Mouse (Mus musculus) embryonic facial prominence, embryonic 11.5 days (tissue): ENCODE measurements around the gene Dnajb5. TPM values are rescaled to one million over a fixed set of nuclear protein-coding genes. Genes with fewer than 3 reads are reported as not detected.

Source experiments
- ATAC-seq: fragments of 200-750 bp; cut with Nextera tagmentation; replicated peaks from 2 replicates; pipeline ENCODE4 v1.8.0; 2017; ENCODE audit warnings: low read depth; ENCODE audit not compliant: insufficient number of reproducible peaks, low FRiP score, low TSS enrichment
- DNase-seq: peaks from one replicate; pipeline ENCODE4 v3.0.0-alpha.2; 2015; ENCODE audit warnings: low spot score
- H3K27ac ChIP-seq: fragments of 300-500 bp; sonication (generic); replicated peaks from 2 replicates; pipeline ENCODE4 v1.5.1; 2014; ENCODE audit warnings: mild to moderate bottlenecking, low read depth, low read length, control low read depth
- H3K27me3 ChIP-seq: fragments of 300-500 bp; sonication (generic); 2 replicates; pipeline ENCODE4 v1.6.1; 2014; ENCODE audit warnings: mild to moderate bottlenecking, low read length, moderate library complexity, mixed read lengths; ENCODE audit not compliant: control insufficient read depth, insufficient read depth
- H3K36me3 ChIP-seq: fragments of 300-500 bp; sonication (generic); replicated peaks from 2 replicates; pipeline ENCODE4 v1.6.1; 2014; ENCODE audit warnings: low read depth, mild to moderate bottlenecking, low read length, moderate library complexity, mixed read lengths; ENCODE audit not compliant: control insufficient read depth, insufficient read depth
- H3K4me1 ChIP-seq: fragments of 300-500 bp; sonication (generic); 2 replicates; pipeline ENCODE4 v1.6.1; 2014; ENCODE audit warnings: low read length, mixed read lengths; ENCODE audit not compliant: control insufficient read depth, insufficient read depth
- H3K4me2 ChIP-seq: fragments of 300-500 bp; sonication (generic); 2 replicates; pipeline ENCODE4 v1.6.1; 2014; ENCODE audit warnings: low read depth, mild to moderate bottlenecking, control low read depth, low read length, moderate library complexity
- H3K4me3 ChIP-seq: fragments of 300-500 bp; sonication (generic); 2 replicates; pipeline ENCODE4 v1.5.1; 2014; ENCODE audit warnings: low read depth, low read length, control low read depth
- H3K9ac ChIP-seq: fragments of 300-500 bp; sonication (generic); replicated peaks from 2 replicates; pipeline ENCODE4 v1.6.1; 2014; ENCODE audit warnings: mild to moderate bottlenecking, control low read depth, low read length
- H3K9me3 ChIP-seq: fragments of 300-500 bp; sonication (generic); replicated peaks from 2 replicates; pipeline ENCODE4 v1.6.1; 2016; ENCODE audit warnings: mild to moderate bottlenecking, low read length, inconsistent platforms, mixed read lengths; ENCODE audit not compliant: control insufficient read depth
- WGBS: fragments of 180-500 bp; shearing (Covaris S2); extraction: QIAGEN DNeasy Blood & Tissue Kit; methylation state at CpG from one replicate; pipeline ENCODE4 v1.1.7; 2014; 5-methylcytosine and 5-hydroxymethylcytosine counted together
- polyA plus RNA-seq: library from polyadenylated mRNA; unstranded; fragments of >200 nt; fragmentation: Nextera tagmentation; extraction: Ambion mirVana; gene quantifications from 2 replicates; pipeline ENCODE4 v1.2.1, GENCODE M21; 2014

Dnajb5 gene
- polyA plus RNA-seq, 1 experiment from 2014 or later: 8.6 TPM

DNA sequence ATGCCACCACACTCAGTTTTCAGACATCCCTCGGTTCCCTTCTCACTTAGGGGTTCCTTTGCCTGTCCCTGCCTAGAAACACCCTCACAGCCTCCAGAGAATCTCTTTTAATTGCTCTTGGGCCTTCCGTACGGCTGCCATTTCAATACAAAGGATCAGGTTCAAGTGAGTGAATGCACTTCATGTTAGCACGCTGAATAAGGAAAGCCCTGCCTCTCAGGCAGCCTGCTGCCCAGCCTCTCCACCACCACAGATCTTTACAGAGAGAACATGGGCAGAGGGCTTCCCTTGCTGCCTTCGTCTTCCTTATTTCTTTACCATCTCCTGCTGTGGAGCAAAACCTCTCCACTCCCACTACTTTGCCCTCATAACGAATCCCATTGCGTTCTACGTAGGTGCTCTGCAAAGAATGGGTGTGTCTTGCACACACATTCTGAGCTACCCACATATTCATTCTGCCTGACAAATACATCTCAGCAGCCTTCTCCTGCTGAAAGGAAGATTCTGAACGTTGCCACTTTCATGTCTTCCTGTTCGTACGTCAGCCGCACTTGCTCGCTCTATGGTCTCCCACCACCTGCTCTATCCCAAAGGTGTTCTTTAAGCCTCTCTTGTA is 25.4 kb upstream of the Dnajb5 start:
- Histone ChIP-seq H3K9ac (no peak overlapping the region), H3K36me3 (no peaks in the 10 kb centered on the region), H3K4me3 (no peak overlapping the region), H3K4me1 (no peaks in the 10 kb centered on the region), H3K9me3 (no peaks in the 10 kb centered on the region), H3K27me3 (0 out of 2 replicates have a peak, but pooled peaks cover 2% of the 10 kb centered on the region), H3K4me2 (no peak overlapping the region), H3K27ac (no peak overlapping the region)
- 77% methylated on average over 13 of the region's 13 CpGs for WGBS
- ATAC-seq (no peak), DNase-seq (no peak)

GRCm38 (mm10) chr4:42928209-42928608 is 21.4 kb upstream of the Dnajb5 start:
- ATAC-seq: no peak
- H3K9me3 ChIP-seq: no peaks in the 10 kb centered on the region
- no peak for DNase-seq

DNA sequence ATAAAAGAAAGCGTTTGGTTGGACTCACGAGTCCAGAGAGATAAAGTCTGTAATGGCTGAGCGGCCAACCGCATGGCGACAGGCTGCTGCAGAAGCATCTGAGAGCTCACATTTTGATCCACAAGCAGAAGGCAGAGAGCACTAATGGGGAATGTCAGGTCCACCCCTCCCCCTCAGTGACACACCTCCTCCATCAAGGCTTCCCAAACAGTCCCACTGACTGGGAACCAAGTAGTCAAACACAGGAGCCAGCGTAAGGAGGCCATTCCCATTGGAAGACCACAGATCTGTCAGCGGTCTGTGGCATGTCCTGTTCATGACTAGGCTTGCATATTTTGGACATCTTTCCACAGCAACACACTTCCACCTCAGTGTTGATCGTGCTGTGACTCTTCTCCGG is 20.7 kb upstream of the Dnajb5 start:
- H3K4me1 ChIP-seq: no peaks in the 10 kb centered on the region
- no peaks in the 10 kb centered on the region for H3K36me3 ChIP-seq
- no peaks in the 10 kb centered on the region for H3K9me3 ChIP-seq
- H3K27ac ChIP-seq: no peak overlapping the region
- WGBS: 92% methylated on average over 9 of the region's 9 CpGs
- no peak overlapping the region for H3K9ac ChIP-seq
- no peak for ATAC-seq
- H3K4me3 ChIP-seq: no peak overlapping the region
- no peak for DNase-seq
- 0 out of 2 replicates have a peak, but pooled peaks cover 2% of the 10 kb centered on the region for H3K27me3 ChIP-seq
- H3K4me2 ChIP-seq: no peak overlapping the region

More at GRCm38 (mm10) chr4:42928209-42928608, 21.4 kb upstream of the Dnajb5 start:
- Histone ChIP-seq H3K9ac (no peak overlapping the region), H3K27me3 (0 out of 2 replicates have a peak, but pooled peaks cover 2% of the 10 kb centered on the region), H3K4me3 (no peak overlapping the region), H3K4me1 (no peaks in the 10 kb centered on the region), H3K36me3 (no peaks in the 10 kb centered on the region), H3K27ac (no peak overlapping the region), H3K4me2 (no peak overlapping the region)
- 81% methylated on average over 5 of the region's 5 CpGs for WGBS

- no peak for ATAC-seq
- Histone ChIP-seq H3K36me3 (no peaks in the 10 kb centered on the region), H3K27me3 (no peaks in the 10 kb centered on the region), H3K27ac (no peak overlapping the region), H3K9me3 (no peaks in the 10 kb centered on the region), H3K4me1 (no peaks in the 10 kb centered on the region), H3K9ac (no peak overlapping the region), H3K4me2 (no peak overlapping the region), H3K4me3 (no peak overlapping the region)
- DNase-seq: no peak
- 67% methylated on average over 8 of the region's 8 CpGs for WGBS
Observed at GRCm38 (mm10) chr4:42932229-42932969, 17.2 kb upstream of the Dnajb5 start.

- DNase-seq (peak; percentile 58), ATAC-seq (no peak)
- H3K27ac ChIP-seq: no peak overlapping the region
- peak overlapping the region; percentile 14 for H3K4me2 ChIP-seq
- H3K36me3 ChIP-seq: no peaks in the 10 kb centered on the region
- WGBS: 13% methylated on average over 22 of the region's 22 CpGs
- no peaks in the 10 kb centered on the region for H3K4me1 ChIP-seq
- H3K9ac ChIP-seq: no peak overlapping the region
- no peak overlapping the region for H3K4me3 ChIP-seq
- H3K27me3 ChIP-seq: no peaks in the 10 kb centered on the region
- no peaks in the 10 kb centered on the region for H3K9me3 ChIP-seq
Observed at GRCm38 (mm10) chr4:42933630-42934029, 16.0 kb upstream of the Dnajb5 start.

- H3K9me3 ChIP-seq: no peaks in the 10 kb centered on the region
- no peak overlapping the region for H3K4me2 ChIP-seq
- 82% methylated on average over 7 of the region's 7 CpGs for WGBS
- no peak overlapping the region for H3K4me3 ChIP-seq
- H3K4me1 ChIP-seq: no peaks in the 10 kb centered on the region
- DNase-seq (no peak), ATAC-seq (no peak)
- H3K36me3 ChIP-seq: no peaks in the 10 kb centered on the region
- H3K9ac ChIP-seq: no peak overlapping the region
- H3K27ac ChIP-seq: no peak overlapping the region
- H3K27me3 ChIP-seq: no peaks in the 10 kb centered on the region
Observed at GRCm38 (mm10) chr4:42941396-42941795, 8.2 kb upstream of the Dnajb5 start.

- WGBS: 78% methylated on average over 5 of the region's 5 CpGs
- Histone ChIP-seq H3K27me3 (no peaks in the 10 kb centered on the region), H3K4me2 (no peak overlapping the region), H3K36me3 (no peaks in the 10 kb centered on the region), H3K9ac (no peak overlapping the region), H3K9me3 (no peaks in the 10 kb centered on the region), H3K4me1 (no peaks in the 10 kb centered on the region), H3K27ac (no peak overlapping the region), H3K4me3 (no peak overlapping the region)
- ATAC-seq: no peak
- DNase-seq: no peak
Observed at GRCm38 (mm10) chr4:42943341-42943740, 6.3 kb upstream of the Dnajb5 start.

DNA sequence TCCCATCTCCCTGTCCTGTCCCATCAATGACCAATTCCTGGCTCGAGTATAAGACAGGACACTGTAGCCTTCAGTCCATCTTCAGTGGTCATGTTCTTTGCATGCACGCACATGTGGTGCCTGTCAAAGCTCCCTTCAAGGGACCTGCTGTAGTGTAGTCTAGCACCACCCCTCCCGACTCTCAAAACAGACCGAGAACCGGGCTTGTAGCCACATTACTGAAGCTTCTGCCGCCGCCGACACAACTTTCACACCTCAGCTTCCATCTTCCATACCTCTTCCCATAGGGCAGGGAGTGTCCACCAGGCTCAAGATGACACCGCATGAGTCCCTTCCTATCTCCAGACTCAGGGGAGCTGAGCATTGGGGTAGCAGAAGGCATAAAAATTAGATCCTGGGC is 5.4 kb upstream of the Dnajb5 start:
- ATAC-seq: no peak
- WGBS: 85% methylated on average over 9 of the region's 9 CpGs

More for the DNA sequence above, 5.4 kb upstream of the Dnajb5 start:
- Histone ChIP-seq H3K27ac (no peak overlapping the region), H3K9ac (no peak overlapping the region), H3K4me1 (no peaks in the 10 kb centered on the region), H3K4me3 (no peak overlapping the region), H3K27me3 (no peaks in the 10 kb centered on the region), H3K4me2 (no peak overlapping the region), H3K9me3 (no peaks in the 10 kb centered on the region), H3K36me3 (no peaks in the 10 kb centered on the region)
- no peak for DNase-seq
